Mouse (Mus musculus) gastrocnemius, postnatal 10 days (tissue): ENCODE results near the gene Tmem102. TPM values are rescaled to one million over a fixed set of nuclear protein-coding genes. Genes with fewer than 3 reads are reported as not detected.

Source experiments
- DNase-seq: peaks from one replicate; pipeline ENCODE4 v3.0.0; 2021; ENCODE audit warnings: mixed read lengths
- long read RNA-seq, 2 experiments: library from polyadenylated mRNA; stranded (forward); transcript quantifications; one replicate each; pipeline ENCODE4 v2.0.0; 2021
- total RNA-seq, 2 experiments: library from RNA; stranded (reverse); gene quantifications; 2 replicates each; pipeline ENCODE4 v1.2.3; 2021

Gene Tmem102
- not detected for total RNA-seq
- long read RNA-seq, experiment 1 = 0 reads
- long read RNA-seq, experiment 2 = 0 reads

DNA sequence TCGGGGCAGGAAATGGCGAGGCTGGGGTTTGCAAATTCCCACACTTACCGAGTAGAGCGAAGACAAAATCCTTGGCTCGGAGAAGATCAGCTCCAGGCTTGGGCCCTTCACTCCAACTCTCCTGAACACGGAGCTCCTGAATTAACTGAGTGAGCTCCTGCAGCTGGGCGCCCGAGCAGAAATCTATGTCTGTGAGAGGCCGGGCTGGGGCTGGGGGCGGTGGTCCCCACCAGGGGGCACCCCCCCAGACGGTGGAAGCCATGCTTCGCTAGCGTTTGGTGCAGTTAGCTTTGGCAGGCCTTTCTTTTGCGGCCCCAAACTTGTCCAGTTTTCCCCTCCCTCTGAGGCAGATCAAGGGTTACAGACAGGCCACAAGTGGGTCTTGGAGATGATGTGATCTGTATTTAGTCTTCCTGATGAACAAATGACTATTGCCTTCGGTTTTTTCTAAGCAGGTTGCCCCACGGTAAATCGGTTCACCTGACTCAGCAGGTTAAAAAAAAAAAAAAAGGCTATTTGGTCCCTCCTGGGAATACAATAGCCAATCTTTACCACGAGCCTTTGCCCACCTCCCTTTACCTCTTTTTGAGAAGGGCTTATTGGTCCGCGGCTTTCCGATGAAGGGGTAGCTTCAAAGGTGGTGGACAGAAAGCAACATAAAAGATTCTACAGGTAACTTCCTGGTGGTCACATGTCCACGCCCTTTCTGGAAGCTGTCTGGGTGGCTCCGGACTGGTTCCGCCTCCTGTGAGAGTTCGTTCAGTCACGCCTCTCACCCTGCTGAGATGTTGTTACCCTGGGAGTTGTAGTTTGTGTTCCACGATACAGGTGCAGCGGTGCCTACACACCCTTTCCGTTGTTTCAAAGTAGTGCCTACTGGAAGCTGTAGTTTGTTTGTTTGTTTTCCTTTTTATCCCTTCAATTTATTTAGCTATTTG, at the start of gene Tmem102:
TSS of gene Tmem102 (minus strand) at position 653 of the 938 bp plus-strand sequence.
- no peak for DNase-seq

DNA sequence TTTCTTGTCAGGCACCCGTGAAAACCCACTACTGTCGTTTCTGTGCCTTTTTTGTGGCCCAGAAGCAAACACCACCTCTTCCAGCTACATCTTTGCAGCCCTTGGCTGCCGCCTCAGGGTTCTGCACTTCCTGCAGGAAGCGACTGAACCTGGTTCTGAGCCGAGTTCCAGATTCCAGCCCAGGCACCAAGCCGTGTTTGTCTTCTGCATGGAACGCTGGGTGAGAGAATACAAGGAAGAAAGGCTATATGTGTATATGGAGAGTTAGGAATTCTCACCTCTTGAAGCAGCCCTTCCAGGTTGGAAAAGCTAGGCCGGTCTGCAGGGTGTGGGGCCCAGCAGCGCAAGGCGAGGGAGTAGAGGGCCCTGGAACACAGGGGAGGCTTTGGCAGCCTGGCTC, 49.3 kb upstream of the Tmem102 start:
- no peak for DNase-seq

- no peak for DNase-seq
Measured at GRCm38 (mm10) chr11:69853994-69854393, 48.6 kb upstream of the Tmem102 start.

GRCm38 (mm10) chr11:69850754-69851153, 45.3 kb upstream of the Tmem102 start:
- DNase-seq = no peak

GRCm38 (mm10) chr11:69849884-69850283, 44.5 kb upstream of the Tmem102 start:
- no peak for DNase-seq

DNA sequence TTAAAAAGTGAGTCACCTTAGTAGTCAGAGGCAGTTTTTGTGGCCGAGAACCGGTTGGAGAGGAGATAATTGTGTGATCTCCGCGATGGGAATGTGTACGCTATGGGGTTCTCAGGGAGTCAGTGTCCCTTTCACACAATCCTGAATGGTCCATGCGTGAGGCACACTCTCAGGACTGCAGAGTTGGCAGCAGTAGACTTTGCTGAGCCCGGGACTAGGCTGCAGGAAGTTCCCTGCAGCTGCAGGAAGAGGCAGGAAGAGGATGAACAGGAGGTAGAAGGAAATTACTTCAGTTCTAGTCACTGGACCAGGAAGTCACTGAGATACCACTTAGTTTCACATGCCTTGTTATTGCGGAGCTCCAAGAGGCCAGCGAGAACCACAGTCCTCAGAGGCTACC, 43.7 kb upstream of the Tmem102 start:
- no peak for DNase-seq

DNA sequence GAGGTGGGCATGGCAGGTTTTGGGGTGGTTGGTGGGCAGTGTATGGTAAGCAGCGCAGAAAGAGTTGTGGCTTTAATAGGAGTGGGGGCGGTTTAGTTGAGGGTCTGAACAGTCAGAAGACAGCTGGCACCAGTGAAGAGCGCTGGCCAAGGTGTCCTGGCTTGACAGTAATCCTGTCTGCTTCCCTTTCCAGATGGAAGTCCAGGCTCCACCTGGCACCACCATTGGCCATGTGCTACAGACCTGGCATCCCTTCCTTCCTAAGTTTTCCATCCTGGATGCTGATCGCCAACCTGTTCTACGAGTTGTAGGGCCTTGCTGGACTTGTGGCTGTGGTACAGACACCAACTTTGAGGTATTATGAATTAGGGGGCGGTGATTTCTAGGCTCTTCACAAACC, 42.6 kb upstream of the Tmem102 start:
- DNase-seq = no peak

DNA sequence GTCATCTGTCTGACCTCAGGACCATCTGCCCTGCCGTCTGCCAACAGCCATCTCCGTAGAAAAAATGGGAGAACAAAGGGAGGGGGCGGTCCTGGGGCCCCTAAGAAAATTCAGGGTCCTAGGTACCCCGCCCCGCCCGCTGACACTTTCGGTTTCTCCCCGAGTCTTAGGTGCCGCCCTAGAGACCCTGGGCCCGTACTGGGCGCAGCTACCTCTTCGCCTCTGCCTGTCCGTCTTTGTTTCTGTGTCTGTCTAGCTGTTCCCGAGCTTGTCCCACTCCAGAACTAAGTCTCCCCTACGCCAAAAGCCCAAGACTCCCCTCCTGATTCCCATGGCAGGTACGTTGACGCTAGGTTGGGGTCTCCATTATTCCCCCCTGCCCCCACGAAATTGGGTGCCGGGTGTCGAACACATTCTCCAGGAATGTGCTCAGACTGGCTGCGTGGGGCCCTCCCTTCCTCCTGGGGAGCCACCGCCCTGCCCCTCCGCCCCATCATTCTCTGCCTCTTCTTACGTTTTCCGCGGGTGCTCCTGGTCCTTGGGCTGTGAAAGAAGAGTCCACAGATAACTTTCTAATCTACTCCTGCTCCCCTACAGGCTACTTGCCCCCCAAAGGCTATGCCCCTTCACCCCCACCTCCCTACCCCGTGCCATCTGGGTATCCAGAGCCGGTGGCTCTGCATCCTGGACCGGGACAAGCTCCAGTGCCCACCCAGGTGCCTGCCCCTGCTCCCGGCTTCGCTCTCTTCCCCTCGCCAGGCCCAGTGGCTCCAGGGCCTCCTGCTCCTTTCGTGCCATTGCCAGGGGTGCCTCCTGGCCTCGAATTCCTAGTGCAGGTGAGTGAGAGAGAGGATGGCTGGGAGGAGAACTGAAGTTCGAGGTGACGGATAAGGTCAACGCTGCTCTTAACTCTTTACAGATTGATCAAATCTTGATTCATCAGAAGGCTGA, 41.6 kb upstream of the Tmem102 start:
- no peak for DNase-seq

- DNase-seq = peak; percentile 91
Measured at GRCm38 (mm10) chr11:69846198-69846680, 40.8 kb upstream of the Tmem102 start, which contains the start of gene Plscr3. Plscr3 (plus strand) TSS chr11:69846376.

DNA sequence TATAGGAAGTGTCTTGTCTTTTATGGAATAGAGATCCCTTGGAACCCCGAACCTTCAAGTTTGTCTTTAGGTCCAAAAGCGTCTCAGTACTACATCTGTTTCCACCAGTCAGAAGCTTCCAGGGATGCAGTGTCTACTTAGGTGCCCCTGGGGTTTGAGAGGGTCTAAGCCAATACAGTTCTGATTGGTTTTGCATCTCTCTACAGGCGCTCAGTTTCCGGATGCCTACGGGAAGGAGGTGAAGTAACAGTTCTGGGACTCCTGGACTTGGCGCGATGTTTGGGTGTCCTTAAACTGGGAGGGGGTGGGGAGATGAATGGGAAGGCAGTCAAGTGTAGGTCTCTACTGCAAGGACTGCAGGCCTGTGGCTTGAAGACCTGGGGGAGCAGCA, 33.3 kb upstream of the Tmem102 start:
- no peak for DNase-seq

GRCm38 (mm10) chr11:69837952-69838713, 32.7 kb upstream of the Tmem102 start, which contains the start of gene Tmem256:
Tmem256 (plus strand) TSS chr11:69838514.
- DNase-seq = peak; percentile 88

DNA sequence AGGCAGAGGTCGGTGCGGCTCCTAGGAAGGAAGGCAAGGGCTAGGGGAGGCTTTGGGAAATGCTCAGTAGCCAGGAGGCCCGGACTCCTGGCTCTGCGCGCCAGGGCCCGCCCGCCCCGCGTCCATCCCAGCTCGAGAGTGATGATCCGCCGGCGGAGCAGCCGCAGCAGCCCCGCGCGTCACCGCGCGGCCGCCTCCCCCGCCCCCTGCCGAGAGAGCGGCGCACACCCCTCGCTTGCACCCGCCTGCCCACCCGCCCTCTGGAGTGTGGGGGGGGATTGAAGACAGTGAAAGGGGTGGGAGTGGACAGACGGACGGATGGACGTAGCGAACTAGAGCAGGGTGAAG, 32.2 kb upstream of the Tmem102 start, which contains the start of gene Nlgn2:
TSS of gene Nlgn2 (minus strand) at position 181 of the 348 bp plus-strand sequence.
- peak; percentile 76 for DNase-seq

DNA sequence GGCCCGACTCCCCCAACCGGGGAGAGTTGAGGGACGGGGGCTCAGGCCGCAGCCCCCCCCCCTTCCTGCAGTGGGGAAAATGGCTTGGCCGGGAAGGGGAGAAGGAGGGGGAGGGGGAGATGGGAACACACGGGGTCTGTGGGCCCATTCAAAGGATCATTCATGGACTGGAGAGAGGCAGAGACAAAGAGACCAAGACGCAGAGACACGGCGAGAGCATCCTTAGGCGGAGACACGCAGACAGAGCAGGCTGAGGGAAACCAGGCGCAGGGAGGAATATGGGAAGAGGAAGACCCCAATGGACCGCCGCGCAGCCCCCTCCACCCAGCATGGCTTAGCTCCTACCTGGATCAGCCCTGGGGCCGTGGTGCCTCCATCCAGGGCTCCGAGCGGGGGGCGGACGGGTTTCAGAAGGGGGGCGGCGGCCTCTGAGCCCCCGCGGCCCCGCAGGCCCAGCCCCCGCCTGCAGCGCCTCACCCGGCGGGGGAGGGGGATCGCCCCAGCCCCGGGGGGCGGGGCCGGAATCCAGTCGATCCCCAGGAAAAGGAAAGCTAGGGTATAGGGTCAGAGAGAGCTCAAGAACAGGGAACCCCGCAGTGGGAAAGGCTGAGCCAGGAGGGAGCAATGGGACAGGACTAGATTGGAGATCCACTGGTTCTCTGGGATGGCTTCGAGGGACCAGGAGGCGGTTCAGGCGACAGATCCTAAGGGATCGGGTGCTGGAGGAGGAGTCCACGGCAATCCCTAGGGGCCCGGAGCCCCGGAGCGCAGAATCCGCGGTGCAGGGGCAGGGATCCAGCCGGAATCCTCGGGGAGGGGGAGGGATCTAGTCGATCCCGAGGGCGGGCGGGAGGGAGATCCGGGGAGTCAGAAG, 31.5 kb upstream of the Tmem102 start:
- DNase-seq = peak; percentile 59

DNA sequence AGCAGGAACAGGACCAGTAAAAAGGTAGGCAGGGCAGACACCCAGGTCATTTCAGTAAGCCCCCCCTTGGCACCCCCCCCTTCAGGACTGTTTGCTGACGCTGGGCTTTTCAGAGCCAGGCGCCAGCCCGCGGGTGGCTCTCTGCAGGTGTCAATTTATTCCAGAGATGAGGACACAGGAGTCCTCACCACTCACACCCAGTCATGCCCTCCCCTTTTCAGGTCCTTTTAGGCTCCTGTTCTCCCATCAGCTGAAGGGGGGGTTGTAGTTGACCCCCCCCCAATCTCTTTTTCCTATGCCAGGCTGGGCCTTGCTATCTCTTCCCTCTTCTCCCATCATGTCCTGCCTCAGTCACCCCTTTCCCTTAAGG, 30.5 kb upstream of the Tmem102 start:
- no peak for DNase-seq

DNA sequence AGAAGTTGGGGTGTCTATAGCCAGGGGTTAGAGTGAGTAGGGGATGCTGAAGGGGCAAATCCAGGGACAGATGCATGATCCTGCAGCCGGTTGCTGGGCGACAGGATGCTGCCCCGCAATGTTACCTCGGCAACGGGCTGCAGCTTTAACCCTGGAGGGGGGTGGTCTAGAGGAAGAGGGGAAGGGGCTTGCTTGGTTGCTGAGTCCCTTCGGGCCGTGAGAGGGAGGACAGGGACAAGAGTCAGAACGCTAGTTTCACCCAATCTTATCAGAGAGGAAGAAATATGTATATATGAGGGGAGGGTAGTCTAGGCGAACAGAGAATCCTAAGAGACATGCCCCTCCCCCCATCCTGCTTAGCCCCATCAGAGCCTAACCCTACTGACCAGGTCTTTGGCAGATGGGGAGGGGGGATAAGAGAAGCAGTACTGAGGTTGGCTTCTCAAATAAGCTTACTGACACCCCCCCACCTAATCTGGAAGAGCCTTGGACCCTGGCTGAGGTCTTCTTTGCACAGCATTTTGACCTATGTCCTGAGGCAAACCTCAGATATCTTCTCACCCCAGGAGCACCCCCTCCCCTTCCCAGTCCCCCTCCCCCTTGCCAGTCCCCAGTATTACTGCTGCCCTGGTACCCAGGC, 30.0 kb upstream of the Tmem102 start:
- DNase-seq = no peak

DNA sequence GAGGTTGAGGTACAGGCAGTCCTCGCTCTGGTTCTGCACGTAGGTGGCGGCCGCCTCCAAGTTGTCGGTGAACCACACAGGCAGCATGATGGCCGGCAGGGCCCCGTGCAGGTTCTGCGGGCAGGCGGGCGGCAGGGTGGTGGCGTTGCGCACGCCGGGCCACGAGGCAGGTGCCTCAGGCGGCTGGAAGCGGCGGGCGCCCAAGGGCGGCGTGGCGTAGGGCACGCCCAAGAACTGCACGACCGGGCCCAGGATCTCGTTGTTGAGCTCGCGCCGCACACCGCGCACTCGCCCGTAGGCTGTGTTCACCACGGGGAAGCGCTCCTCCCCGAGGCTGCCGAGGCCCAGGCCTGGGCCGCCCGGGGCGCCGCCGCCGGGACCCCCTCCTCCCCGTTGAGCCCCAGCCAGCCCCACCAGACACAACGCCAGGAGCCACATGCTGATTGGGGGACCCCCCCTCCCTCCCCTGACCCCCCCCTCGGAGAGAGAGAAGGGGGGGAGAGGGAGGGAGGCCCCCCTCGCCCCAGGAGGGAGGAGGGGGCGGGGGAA, 28.7 kb upstream of the Tmem102 start:
- DNase-seq = peak; percentile 36

GRCm38 (mm10) chr11:69833554-69833953, 28.1 kb upstream of the Tmem102 start:
- DNase-seq = no peak

DNA sequence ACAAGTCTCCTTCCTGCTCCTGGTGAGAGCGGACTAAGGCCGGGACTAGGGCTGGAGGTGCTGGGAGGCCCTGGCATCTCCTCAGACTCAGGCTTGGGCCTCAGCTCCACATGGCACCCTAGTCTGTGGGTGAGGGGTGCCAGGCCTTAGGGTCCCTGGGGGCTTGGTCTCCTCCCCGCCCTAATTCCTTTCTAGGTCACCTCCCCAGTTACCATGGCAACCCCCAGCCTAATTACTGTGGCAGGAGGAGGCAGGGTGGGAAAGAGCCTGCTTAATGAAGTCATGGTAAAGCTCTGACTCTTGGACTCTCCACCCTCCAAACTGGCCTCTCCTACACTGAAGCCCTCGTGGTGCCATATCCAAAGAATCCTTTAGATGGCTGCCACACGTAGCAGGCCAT, 23.4 kb upstream of the Tmem102 start:
- no peak for DNase-seq

DNA sequence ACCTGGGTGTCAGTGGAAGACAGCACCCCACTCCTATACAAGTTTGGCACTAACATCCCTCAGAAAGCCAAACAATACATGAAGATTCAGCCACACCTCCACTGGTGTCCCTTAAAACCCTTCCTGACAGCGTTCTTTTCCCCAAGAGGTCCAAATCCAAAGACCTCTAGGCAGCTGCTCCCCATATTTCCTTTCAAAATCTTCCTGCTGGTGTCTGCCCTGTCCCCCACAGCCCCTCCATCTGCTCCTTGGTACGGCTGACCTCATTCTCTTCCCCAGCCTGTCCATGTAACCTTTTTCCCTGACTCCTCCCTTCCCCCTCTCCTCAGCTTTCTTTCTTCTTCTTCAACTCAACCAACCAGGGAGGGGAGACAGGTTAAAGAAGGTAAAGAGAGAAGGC, 18.0 kb upstream of the Tmem102 start:
- no peak for DNase-seq

GRCm38 (mm10) chr11:69822080-69822479, 16.7 kb upstream of the Tmem102 start, which contains the start of gene Spem1:
Spem1 (minus strand) TSS chr11:69822180.
- no peak for DNase-seq
